Mouse (Mus musculus): ENCODE measurements around the gene Olfr819.
"Not testable (repeated sequence)": the region's sequence is repeated elsewhere in the genome, so short reads cannot be mapped to it uniquely, and the experiment has no call there.

The Olfr819 gene

GRCm38 (mm10) chr10:129967166-129967565 lies at the start of gene Olfr819:
Gene Olfr819 (minus strand): TSS chr10:129967266.
- CTCF ChIA-PET: not testable (repeated sequence)

GRCm38 (mm10) chr10:130012321-130012720 lies 45.3 kb upstream of the Olfr819 start, which contains the start of gene Olfr820:
Gene Olfr820 (plus strand): TSS chr10:130012621.
- CTCF ChIA-PET: no interaction called here

- CTCF ChIA-PET: not testable (repeated sequence)
Measured at GRCm38 (mm10) chr10:130005366-130005765, 38.3 kb upstream of the Olfr819 start.

- CTCF ChIA-PET: not testable (repeated sequence)
Measured at GRCm38 (mm10) chr10:130004104-130004503, 37.0 kb upstream of the Olfr819 start.

- CTCF ChIA-PET: not testable (repeated sequence)
Measured at GRCm38 (mm10) chr10:129984962-129985361, 17.9 kb upstream of the Olfr819 start, which contains the start of gene Gm10310. Gene Gm10310 (minus strand): TSS chr10:129985062.

GRCm38 (mm10) chr10:129981867-129982266 lies 14.8 kb upstream of the Olfr819 start:
- CTCF ChIA-PET: not testable (repeated sequence)

GRCm38 (mm10) chr10:129976040-129976439 lies 9.0 kb upstream of the Olfr819 start, which contains the start of gene Olfr247:
Gene Olfr247 (minus strand): TSS chr10:129976140.
- CTCF ChIA-PET: not testable (repeated sequence)

- CTCF ChIA-PET: not testable (repeated sequence)
Measured at GRCm38 (mm10) chr10:129972994-129973393, 5.9 kb upstream of the Olfr819 start.

- CTCF ChIA-PET: not testable (repeated sequence)
Measured at GRCm38 (mm10) chr10:129966232-129966631, 834 bp downstream of the Olfr819 start.

- CTCF ChIA-PET: no interaction called here
Measured at GRCm38 (mm10) chr10:129949000-129949399, 18.1 kb downstream of the Olfr819 start, which contains the start of gene Olfr818. Gene Olfr818 (minus strand): TSS chr10:129949100.

- CTCF ChIA-PET: no interaction called here
Measured at GRCm38 (mm10) chr10:129915497-129915896, 51.6 kb downstream of the Olfr819 start, which contains the start of gene Olfr816. Gene Olfr816 (minus strand): TSS chr10:129915597.

Data from spleen, embryonic (tissue).